Mouse (Mus musculus): Measurements from ENCODE around the gene Slc4a1.

The Slc4a1 gene

DNA sequence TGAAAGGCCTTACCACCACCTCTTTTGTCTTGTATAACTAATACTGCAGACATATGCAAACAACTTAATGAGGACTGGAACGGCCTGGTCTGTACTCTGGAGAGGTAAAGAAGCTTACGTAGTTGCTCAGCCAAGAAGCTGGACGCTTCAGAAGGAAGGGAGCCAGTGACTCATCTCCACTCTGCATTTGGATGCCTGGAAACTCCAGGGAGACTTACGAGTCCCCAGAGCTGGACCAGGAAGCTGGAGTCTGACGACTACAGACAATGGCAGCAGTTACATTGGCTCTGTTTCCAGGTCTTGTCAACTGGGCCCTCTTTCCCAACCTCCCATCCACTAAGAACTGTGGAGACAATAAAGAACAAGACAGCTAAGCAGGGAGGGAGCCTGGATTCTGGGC lies 38.8 kb downstream of the Slc4a1 start:
- no peak for DNase-seq (ENCODE audit: low read depth, low spot score)

DNA sequence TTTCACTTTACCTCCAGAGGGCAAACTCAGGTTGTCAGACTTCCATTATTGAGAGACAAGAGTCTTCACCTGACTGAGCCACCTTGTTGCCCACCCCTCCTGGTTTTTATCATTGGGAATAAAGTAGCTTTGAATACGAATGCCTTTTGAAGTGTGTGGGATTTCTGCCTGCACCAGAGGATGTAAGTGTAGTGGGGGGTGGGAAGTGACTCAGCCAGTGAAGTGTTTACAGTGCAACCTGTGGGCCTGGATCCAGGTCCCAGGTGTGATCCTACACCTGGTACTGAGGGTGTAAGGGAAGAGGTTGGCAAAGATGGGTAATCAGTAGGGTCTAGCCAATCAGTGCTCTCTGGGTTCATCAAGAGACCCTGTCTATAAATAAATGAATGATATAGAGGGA lies 42.5 kb downstream of the Slc4a1 start:
- no peak for DNase-seq (ENCODE audit: low read depth, low spot score)

- no peak for DNase-seq (ENCODE audit: low read depth, low spot score)
Measured at GRCm38 (mm10) chr11:102321931-102322330, 44.1 kb downstream of the Slc4a1 start.

GRCm38 (mm10) chr11:102320686-102321005 lies 45.4 kb downstream of the Slc4a1 start:
- peak; percentile 34 for DNase-seq (ENCODE audit: low read depth, low spot score)

- DNase-seq (ENCODE audit: low read depth, low spot score) = peak; percentile 80
Measured at GRCm38 (mm10) chr11:102319941-102320685, 45.9 kb downstream of the Slc4a1 start.

- DNase-seq (ENCODE audit: low read depth, low spot score) = peak; percentile 63
Measured at GRCm38 (mm10) chr11:102319410-102319792, 46.6 kb downstream of the Slc4a1 start, which contains the start of gene Ubtf. Gene Ubtf (minus strand): TSS chr11:102319742.

GRCm38 (mm10) chr11:102318576-102319409 lies 47.2 kb downstream of the Slc4a1 start:
- no peak for DNase-seq (ENCODE audit: low read depth, low spot score)

GRCm38 (mm10) chr11:102317901-102318575 lies 48.0 kb downstream of the Slc4a1 start:
- DNase-seq (ENCODE audit: low read depth, low spot score) = peak; percentile 62

DNA sequence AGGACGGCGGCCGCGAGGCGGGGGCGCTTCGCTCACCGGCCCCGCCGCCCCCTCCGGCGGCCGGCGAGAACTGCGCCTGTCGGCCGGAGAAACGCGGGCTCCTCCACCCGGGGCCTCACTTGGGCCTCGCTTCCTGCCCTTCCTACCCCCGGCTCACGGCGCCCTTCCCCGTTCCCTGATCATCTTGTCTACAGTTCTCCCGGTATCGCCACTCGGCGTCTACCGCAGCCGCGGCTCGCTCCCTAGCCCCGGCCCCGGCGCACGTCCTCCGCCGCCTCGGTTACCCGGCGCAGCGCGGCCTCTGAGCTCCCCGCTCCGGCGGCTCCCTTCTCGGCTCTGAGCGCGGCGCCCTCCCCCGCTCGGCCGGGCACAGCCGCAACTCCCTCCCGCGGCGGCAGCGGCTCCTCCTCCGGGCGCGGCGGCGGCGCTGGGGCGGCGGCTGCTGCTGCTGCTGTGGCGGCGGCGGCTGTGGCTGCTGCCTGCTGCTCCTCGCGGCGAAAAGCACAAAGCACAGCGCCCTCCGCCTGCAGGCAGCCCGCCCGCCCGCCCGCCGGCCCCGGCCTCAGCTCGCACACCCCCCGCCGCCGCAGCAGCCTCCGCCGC lies 48.6 kb downstream of the Slc4a1 start:
- peak; percentile 58 for DNase-seq (ENCODE audit: low read depth, low spot score)

- peak; percentile 76 for DNase-seq (ENCODE audit: low read depth, low spot score)
Measured at GRCm38 (mm10) chr11:102316572-102317297, 49.3 kb downstream of the Slc4a1 start.

GRCm38 (mm10) chr11:102315690-102316571 lies 50.1 kb downstream of the Slc4a1 start:
- DNase-seq (ENCODE audit: low read depth, low spot score) = no peak

- no peak for DNase-seq (ENCODE audit: low read depth, low spot score)
Measured at GRCm38 (mm10) chr11:102314321-102314720, 51.7 kb downstream of the Slc4a1 start.

GRCm38 (mm10) chr11:102312586-102312985 lies 53.4 kb downstream of the Slc4a1 start:
- DNase-seq (ENCODE audit: low read depth, low spot score) = no peak

DNA sequence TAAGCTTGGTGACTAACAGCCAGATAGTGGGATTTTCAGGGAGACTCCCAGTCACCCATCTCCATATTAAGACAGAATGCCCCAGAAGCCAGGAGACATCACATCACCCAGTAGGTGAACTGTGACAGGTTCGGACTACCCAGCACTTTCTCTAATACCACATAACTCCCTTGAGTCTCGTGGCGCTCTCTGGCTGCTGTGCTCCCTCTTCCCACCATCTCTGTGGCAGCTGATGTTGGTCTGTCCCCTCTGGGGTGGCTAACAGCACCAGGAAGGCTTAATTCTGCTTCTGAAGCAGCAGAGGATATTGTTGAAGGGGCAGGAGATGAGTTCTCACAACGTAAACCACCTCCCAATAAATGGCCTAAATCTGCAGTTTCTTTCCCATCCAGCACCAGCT lies 54.0 kb downstream of the Slc4a1 start:
- DNase-seq (ENCODE audit: low read depth, low spot score) = no peak

DNA sequence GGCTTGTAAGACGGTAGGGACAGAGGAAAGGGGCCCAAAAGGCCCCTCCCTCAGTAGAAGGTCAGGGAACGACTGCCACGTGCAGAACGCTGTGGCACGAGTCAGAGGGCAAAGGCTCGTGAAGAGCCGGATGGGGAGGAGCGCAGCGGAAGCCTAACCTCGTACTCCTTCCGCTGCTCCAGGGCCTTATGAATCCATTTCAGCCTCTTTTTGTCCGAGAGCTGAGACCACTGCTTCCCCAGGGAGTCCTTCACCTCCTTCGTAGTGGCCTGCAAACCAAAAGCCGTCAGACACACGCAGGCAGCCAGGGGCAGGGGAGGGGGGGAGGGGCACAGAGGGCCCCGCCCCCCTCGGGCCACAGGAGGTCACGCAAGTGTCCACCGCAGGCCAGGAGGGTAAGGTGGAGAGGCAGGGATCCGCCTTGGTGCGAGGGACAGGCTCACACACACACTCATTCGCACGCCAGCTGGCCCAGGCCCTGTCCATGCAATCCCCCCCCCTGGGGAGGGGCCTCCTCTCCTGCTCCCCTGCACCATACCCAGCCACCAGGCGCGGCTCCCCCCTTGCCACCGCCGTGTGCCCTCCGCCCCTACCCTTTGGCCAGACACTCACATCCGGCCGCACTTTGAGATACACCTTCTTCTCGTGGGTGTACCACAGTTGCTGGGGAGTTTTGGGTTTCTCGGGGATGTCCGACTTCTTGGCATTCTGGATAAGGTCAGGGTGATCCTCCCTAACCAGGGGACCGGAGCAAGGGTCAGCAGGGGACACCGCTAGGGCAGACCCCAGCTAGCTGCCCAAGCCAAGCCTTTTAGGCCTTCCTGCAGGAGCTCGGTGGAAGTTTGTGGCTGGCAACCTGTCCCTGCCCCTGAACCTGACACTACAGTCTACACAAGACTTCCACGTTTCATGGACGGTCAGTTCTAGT lies 55.0 kb downstream of the Slc4a1 start:
- DNase-seq (ENCODE audit: low read depth, low spot score) = no peak

DNA sequence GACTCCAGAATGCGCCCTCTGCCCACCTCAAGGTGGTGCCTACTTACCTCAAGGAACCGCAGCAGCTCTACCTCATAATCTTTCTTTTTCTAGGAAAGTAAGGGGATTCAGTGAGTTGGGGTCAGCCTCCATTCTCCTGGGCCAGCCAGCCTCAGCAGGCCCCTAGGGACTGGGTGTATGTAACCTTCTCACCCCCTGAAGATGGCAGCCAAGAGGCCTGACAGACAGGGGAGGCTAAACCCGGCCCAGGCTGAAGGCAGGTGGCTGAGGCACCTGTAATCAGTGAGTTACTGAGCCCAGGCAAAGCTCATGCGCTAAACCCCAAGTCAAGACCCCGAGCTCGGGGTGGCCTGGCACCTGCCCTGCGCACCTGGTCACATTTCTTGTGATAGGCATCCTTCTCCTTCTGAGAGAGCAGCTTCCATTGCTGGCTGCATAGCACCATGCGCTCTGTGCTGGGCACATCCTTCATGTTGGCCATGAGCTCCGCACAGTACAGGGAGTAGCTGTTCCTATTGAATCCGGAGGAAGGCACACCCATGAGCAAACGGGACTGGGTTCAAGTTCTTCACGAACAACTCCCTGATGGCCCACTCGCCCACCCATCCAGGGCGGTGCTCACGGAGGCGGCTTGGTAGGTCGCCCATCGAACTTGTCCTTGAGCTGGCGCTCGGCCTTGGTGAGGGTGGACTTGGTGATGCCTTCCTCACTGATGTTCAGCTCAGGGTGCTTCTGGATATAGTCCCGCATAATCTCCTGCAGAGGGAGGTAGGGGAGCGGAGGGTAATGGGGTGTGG lies 56.0 kb downstream of the Slc4a1 start:
- no peak for DNase-seq (ENCODE audit: low read depth, low spot score)

DNA sequence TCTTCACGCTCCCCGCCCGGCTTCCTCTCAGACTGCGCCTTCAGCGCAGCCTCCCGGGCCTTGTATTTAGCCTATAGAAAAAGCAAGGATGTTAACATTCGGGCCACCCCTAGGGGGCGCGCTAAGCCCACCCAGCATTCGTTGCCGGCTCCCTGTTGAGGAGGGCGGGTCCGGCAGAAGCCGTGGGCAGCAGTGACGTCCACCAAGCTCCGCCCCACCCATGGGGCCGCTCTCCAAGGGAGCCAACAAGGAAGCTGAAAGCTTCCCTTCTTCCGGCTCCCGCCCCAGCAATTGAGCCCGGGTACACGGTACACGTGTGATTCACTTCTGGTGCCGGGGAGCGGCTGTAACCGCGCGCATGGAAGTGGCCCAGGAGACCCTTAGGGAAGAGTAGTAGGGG lies 57.0 kb downstream of the Slc4a1 start:
- peak; percentile 97 for DNase-seq (ENCODE audit: low read depth, low spot score)

DNA sequence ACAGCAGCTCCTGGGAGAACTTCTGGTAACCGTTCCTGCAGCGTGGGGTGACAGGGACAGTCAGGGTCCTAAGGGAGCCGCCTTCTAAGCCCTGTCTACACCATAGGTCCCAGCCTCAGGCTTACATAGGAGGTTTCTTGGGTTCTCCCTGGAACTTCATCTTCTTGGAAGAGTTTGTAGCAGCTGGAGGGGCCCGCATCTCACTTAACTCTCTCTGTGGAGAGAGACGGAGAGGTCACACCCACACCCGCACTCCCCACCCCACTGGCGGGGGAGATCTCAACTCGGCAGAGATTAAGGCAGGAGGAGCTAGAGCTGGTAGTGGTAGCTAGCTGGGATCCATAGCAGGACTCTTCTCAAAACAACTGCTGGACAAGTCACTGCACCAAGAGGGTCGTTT lies 57.9 kb downstream of the Slc4a1 start:
- DNase-seq (ENCODE audit: low read depth, low spot score) = no peak

Measured in forelimb bud, embryonic 11.5 days (tissue).